Mouse (Mus musculus) heart, postnatal 36 days (tissue): Measurements from ENCODE around the gene Pkd1l3. TPM values are rescaled to one million over a fixed set of nuclear protein-coding genes. Genes with fewer than 3 reads are reported as not detected.

Source experiments
- DNase-seq, 2 experiments: peaks; one replicate each; pipeline ENCODE4 v3.0.0; 2021 to 2022
- intact Hi-C: fragments of 180-260 bp; cut with DNase I; formaldehyde crosslinking; loops from one replicate; pipeline ENCODE4 v1.15.1; 2025
- total RNA-seq, 2 experiments: library from RNA; stranded (reverse); gene quantifications; 2 replicates each; pipeline ENCODE4 v1.2.3; 2021

Pkd1l3 gene
- total RNA-seq, result not detected

DNA sequence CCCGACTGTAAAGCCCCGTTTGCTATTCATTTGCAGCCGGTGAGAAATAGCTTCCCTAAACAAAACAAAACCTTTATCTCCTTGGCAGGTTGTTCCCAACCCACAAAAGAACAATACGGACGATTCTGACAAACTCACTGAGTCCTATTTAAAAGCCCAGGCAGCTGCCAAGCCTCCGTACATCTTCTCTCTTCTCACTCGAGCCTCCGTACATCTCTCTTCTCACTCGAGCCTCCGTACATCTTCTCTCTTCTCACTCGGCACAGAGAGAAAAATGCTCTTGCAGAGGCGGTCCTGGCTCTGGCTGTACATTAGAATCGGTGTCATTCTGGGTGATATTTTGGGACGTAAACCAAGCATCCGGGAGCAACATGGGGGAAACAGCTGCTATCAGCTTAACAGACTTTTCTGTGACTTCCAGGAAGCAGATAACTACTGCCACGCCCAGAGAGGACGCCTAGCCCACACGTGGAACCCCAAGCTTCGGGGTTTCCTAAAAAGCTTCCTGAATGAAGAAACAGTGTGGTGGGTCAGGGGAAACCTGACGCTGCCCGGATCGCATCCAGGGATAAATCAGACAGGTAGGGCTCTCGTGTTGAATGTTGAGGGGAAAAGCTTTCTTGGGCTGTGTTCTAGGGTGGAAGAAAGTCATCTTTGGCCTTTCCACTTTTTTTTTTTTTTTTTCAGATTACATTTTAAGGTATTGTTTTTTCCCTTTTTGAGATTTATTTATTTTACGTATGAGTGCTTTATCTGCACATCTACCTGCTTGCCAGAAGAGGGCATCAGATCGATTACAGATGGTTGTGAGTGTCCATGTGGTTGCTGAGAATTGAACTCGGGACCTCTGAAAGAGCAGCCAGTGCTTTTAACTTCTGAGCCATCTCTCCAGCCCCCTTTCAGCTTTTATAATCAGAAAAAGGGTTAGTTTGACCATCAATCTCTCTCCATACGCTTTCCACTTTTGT lies at the start of gene Pkd1l3:
Gene Pkd1l3, plus strand, starts transcription at position 275 of the 968 bp plus-strand sequence.
- intact Hi-C loops, result no loop called here
- no peak for DNase-seq

- intact Hi-C loops, result loop anchor here (1.0 to 10.0 kb wide), 3 partner anchors 44 to 1980 kb away; partner anchors contain the start of genes Ap1g1, Dhodh and Psmd7
- no peak for DNase-seq
Measured at GRCm38 (mm10) chr8:109564766-109565165, 49.6 kb upstream of the Pkd1l3 start.

DNA sequence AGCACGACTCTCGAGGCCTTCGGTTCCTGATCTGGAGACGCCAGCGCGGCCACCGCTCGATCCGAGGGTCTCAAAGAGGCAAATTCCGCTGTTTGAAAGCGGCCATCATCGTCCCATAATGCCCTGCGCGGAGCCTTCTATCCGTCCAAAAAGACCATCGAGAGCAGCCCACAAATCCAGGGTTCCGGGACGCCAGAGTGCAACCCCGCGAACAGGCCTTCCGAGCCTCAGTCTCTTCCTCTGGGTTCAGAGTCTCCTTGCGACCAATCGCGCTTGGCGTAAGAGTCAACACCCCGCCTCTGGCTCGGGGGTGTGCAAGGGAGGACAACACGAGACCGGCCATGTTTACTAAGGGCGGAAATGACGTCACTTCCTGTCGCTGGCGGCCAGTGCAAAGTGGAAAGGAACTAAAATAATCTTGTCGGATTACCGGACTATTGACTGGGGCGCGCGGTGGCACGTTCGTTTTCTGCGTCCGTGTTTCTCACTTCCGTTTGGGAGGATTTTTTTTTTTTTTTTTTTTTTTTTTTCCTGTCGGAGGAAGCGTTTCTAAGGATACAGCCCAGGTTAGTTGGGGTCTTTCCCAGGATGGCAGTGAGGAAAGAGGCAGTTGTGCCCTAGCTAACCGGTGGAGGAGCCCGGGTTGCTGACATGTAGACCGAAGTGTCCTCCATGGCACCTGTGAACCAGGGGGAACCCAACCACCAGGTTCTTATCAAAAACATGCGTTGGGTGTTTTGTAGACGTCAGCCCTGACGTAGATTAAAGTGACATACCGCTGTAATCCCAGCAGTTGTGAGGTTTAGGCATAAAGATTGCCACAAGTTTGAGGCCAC lies 48.6 kb upstream of the Pkd1l3 start, which contains the start of the genes Dhx38 and Txnl4b:
Gene Dhx38, minus strand, starts transcription at position 364 of the 836 bp plus-strand sequence.
Gene Txnl4b, plus strand, starts transcription at position 395 of the 836 bp plus-strand sequence.
- intact Hi-C loops, result loop anchor here (1.0 to 10.0 kb wide), 3 partner anchors 43 to 1981 kb away; partner anchors contain the start of genes Ap1g1, Dhodh and Psmd7
- DNase-seq, result peak; percentile 98 to 99

DNA sequence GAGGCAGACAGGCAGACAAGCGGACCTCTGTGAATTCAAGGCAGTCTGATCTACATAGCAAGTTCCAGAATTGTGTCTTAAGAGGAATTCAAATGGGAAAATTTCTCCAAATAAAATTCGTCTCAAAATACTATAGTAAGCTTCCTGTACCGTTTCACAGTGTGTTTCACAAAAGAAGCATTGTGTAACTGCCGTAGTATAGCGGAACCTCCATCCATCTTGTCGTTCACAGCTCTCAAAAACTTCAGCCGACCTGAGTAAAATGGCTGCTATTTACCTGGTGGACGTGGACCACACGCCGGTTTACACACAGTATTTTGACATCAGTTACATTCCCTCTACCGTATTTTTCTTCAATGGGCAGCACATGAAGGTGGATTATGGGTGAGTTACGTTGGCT lies 43.2 kb upstream of the Pkd1l3 start:
- intact Hi-C loops, result no loop called here
- no peak for DNase-seq

DNA sequence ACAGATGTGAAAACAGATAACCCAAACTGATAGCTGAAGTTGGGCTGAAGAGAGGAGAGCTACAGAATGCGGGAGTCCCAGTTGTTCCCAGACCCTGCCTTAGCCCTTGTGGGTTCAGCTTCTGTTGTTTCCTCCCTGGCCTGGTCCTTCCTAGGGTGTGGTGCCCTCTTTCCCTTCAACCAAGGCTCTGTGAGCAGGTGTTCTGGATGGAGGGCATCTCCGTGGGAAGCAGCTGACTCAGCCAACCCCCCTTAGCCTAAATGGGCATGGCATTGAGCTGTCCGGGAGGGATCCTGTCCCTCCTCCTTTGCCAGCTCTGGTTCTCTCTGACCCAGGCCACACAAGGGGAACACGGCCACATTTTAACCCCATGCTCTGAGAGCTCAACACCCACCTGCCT lies 38.0 kb upstream of the Pkd1l3 start:
- no peak for DNase-seq
- intact Hi-C loops, result no loop called here

DNA sequence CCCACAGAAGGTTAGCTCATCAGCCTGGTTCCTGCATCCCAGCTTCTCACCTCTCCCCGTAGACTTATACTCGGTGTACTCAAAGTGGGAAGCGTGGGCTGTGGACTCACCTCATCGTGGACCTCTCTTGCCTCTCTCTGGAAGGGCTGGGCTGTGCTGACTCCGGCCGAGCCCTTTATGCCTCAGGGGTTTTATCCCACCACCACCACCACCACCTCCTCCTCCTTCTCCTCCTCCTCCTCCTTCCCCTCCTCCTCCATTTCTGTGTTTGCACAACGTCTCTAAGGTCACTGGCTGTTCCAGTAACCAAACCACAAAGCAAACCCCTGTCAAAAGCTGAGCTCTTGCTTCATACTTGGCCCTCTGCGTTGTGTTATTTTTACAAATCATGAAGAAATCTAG lies 35.4 kb upstream of the Pkd1l3 start, which contains the start of gene Hp:
Gene Hp, minus strand, starts transcription at position 273 of the 402 bp plus-strand sequence.
- no peak for DNase-seq
- intact Hi-C loops, result no loop called here

DNA sequence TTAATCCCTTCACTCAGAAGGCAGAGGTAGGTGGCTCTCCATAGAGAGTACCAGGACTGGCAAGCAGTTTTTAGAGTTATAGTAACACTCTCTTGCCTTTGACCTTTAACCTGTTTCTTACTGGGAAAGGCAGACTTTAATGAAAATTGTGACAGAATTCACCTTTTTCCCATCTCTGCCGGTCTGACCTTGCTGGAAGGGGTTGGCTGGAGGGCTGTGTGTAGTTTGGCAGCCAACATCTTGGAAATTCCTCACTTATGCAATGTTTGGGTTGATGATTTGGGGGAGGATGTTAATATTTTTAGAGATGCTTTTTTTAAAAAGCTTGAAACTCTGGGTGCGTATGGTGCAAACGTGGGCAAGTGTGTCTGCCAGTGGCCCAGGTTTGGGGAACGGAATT lies 30.0 kb upstream of the Pkd1l3 start:
- DNase-seq, result no peak
- intact Hi-C loops, result no loop called here

- no peak for DNase-seq
- intact Hi-C loops, result no loop called here
Measured at GRCm38 (mm10) chr8:109584830-109585229, 29.5 kb upstream of the Pkd1l3 start.

DNA sequence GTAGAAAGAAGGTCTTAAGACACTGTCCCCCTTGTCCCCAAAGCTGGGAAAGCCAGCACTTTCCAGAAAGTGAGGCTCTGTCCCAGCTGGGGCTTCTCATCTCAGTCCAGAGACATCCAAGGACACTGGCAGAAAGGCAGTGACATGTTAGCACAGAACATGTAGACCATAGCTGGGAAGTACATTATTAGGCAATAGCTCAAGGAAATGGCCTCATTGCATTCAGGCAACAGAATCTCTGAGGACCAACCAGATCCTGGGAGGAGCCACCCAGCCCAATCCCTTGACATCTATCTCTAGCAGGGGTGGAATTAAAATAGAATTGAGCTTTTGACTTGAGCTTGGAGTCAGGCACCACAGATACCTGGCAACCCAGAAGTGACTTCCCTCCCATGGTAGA lies 28.7 kb upstream of the Pkd1l3 start:
- DNase-seq, result no peak
- intact Hi-C loops, result no loop called here

DNA sequence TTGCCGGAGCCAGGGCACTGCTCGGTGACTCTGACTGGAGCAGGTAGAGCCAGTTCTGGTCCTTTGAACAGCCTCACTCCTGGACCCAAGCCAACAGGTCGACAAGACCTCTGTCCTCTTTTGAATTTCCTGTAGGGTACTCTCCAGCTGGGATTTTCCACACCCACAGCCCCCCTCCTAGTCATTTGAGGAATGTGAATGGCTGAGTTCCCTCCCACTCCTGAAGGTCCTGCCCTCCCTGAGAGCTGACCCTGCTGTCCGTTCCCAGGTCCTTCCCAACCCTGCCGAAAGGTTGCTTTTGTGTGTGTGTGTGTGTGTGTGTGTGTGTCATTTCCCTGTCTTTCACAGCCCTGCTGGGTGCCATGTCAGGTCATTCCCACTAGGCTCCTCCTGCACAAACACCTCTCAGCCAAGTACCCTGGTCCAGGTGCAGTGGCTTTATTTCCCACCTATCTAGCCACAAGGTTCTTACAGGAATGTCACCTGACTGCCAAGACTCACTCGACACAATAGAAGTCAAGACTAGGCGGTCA lies 27.3 kb upstream of the Pkd1l3 start:
- DNase-seq, result no peak
- intact Hi-C loops, result no loop called here

- no peak for DNase-seq
- intact Hi-C loops, result loop anchor here (10.0 kb wide), 1 partner anchor 324 kb away; no protein-coding TSS in a partner anchor
Measured at GRCm38 (mm10) chr8:109590901-109591300, 23.4 kb upstream of the Pkd1l3 start.

GRCm38 (mm10) chr8:109591367-109591766 lies 22.9 kb upstream of the Pkd1l3 start:
- intact Hi-C loops, result loop anchor here (10.0 kb wide), 1 partner anchor 323 kb away; no protein-coding TSS in a partner anchor
- no peak for DNase-seq

GRCm38 (mm10) chr8:109592164-109592563 lies 22.2 kb upstream of the Pkd1l3 start:
- intact Hi-C loops, result loop anchor here (10.0 kb wide), 1 partner anchor 323 kb away; no protein-coding TSS in a partner anchor
- no peak for DNase-seq

GRCm38 (mm10) chr8:109593117-109593788 lies 21.1 kb upstream of the Pkd1l3 start:
- no peak for DNase-seq
- intact Hi-C loops, result loop anchor here (10.0 kb wide), 1 partner anchor 322 kb away; no protein-coding TSS in a partner anchor

GRCm38 (mm10) chr8:109595854-109596253 lies 18.5 kb upstream of the Pkd1l3 start:
- DNase-seq, result peak; percentile 43 to 64
- intact Hi-C loops, result loop anchor here (10.0 kb wide), 1 partner anchor 319 kb away; no protein-coding TSS in a partner anchor

DNA sequence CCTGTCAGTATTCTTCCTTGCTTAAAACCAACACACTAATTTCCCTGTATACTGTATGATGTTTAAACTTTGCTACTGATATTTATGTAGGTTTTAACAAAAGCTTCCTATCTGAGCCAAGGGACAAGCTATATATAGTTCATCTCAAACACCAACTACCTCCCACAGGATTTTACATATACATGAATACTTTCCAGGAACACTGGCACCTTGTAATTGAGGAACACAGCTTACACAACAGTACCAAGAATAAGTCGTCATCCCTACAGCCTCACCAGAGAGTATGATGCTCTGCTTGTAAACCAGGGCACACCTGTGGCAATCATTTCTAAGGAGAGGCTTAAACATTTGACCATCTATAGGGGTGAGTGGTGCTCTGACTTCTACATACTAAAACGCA lies 7.6 kb upstream of the Pkd1l3 start:
- intact Hi-C loops, result loop anchor here (5.0 kb wide), 3 partner anchors 86 to 171 kb away; partner anchors contain the start of genes Ap1g1, Ist1 and Zfp821
- DNase-seq, result no peak

DNA sequence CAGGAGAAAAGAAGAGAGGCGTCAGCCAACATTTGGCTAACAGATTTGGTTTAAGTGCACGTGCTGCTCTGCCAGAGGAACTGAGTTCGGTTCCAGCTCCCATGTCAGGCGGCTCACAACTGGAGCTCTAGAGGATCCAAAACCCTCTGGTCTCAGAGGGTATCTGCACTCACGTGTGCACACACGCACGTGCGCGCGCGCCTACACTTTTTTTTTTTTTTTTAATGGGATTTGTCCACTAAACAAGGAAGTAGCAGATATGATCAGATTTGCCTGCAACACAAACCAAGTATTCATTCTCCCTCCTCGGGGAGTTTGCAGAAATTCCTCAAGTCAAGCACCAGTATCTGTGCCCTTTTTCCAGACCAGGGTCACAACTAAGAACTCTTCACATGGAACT lies 6.7 kb upstream of the Pkd1l3 start:
- intact Hi-C loops, result loop anchor here (1.0 to 5.0 kb wide), 4 partner anchors 42 to 170 kb away; partner anchors contain the start of genes Ap1g1, Dhx38, Ist1 and Txnl4b
- no peak for DNase-seq

DNA sequence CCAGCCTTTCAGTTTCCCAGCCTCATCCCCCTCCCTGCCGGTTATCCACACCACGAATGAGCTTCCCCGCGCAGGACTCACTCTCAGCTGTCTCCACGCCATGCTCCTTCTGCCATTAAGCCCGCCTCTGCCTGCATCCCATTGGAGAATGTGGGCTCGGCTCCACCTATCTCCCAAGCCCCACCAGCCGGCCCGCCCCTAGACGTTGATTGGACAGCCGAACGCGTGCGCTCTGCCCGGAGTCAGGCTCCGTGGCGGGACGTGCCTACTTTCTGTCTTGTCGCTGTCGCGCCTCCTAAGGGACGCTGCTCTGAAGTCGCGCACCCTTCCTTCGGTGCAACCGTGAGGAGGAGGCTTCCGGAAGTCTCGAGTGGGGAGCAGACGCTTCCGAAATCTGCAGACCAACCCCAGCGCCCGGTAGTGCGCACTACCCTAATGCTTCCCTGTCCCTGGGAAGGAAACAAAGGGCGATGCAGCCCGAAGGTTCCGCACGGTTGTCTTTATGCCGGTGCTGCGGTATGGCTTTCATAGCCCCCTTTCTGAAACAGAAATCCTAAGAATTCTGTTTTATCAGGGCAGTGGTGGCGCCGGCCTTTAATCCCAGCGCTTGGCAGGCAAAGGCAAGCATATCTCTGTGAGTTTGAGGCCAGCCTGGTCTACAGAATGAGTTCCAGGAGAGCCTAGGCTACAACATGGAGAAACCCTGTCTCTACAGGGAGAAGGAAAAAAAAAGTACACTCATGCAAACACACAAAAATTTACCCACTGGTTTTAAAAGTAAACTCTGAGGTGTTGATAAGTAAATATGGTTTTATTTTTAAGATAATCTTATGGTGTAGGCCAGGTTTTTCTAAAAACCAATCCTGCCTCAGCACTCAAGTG lies 5.8 kb upstream of the Pkd1l3 start, which contains the start of gene Dhodh:
Gene Dhodh, minus strand, starts transcription at position 403 of the 882 bp plus-strand sequence.
- peak; percentile 94 to 98 for DNase-seq
- intact Hi-C loops, result loop anchor here (1.0 to 5.0 kb wide), 4 partner anchors 43 to 169 kb away; partner anchors contain the start of genes Ap1g1, Dhx38, Ist1 and Txnl4b
